Mouse (Mus musculus) kidney, postnatal 25 days (tissue): Measurements from ENCODE around the gene Vps37b.

Experiments
- DNase-seq, 2 experiments: peaks; one replicate each; pipeline ENCODE4 v3.0.0; 2021; ENCODE audit warnings: mixed read lengths in 2 of 2

Vps37b gene

DNA sequence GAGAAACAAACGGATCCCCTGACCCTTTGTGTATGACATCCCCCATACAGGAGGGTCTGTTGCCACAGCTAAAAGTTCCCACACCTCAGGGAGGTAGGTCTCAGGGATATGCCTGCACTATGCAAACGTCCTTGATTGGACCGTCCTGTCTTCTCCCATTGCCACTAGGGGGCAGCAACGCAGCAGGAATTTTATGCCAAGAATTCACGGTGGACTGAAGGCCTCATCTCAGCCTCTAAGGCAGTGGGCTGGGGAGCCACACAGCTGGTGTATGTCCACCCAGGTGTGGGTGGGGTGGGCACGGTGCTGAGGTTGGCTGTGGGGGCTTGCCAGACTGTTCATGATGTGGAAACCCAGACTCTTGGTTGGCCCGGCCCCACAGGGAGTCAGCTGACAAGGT, 31.2 kb downstream of the Vps37b start:
- peak; percentile 86 to 96 for DNase-seq

- no peak for DNase-seq
Measured at GRCm38 (mm10) chr5:123998370-123998769, 33.7 kb downstream of the Vps37b start.

DNA sequence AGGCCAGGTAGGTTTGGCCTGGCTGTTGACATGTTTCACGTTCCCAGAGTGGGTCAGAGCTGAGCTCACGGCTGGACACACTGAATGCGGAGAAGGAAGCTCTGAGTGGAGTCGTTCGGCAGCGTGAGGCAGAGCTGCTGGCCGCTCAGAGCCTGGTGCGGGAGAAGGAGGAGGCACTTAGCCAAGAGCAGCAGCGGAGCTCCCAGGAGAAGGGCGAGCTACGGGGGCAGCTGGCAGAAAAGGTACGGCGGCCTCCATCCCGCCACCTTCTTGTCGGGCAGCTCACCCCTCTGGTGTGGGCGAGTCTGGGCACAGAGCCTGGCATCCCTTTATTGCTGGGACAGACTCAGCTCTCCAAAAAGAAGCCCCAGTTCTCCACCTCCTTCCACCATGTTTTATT, 34.3 kb downstream of the Vps37b start:
- no peak for DNase-seq

- DNase-seq: no peak
Measured at GRCm38 (mm10) chr5:123997211-123997751, 34.8 kb downstream of the Vps37b start.

GRCm38 (mm10) chr5:123996695-123997094, 35.4 kb downstream of the Vps37b start:
- DNase-seq: no peak

- DNase-seq: peak; percentile 45 to 62
Measured at GRCm38 (mm10) chr5:123996194-123996593, 35.9 kb downstream of the Vps37b start.

DNA sequence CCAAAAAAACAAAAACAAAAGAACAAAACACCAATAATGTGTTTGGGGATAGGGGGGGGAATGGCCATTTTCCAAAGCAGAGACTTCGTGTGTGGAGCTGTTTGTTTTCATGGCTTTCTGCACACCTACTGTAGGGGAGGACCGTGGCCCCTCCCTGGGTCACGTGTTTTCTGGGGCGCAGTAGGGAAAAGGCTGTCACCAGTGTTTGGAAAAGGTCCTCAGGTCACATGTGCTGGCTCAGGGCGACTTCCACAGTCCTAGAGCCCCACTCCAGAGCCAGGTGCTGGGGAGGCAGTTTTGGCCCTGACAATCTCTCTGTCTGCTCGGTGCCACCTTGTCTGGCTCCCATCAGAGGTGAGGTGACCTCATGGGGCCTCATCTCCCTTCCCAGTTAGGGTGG, 36.7 kb downstream of the Vps37b start:
- no peak for DNase-seq

- peak in 1 of 2 experiments; percentile 35 for DNase-seq
Measured at GRCm38 (mm10) chr5:123994468-123994867, 37.6 kb downstream of the Vps37b start.

- peak in 1 of 2 experiments; percentile 29 for DNase-seq
Measured at GRCm38 (mm10) chr5:123993263-123994036, 38.6 kb downstream of the Vps37b start.

- peak; percentile 87 to 96 for DNase-seq
Measured at GRCm38 (mm10) chr5:123992794-123993193, 39.3 kb downstream of the Vps37b start.

DNA sequence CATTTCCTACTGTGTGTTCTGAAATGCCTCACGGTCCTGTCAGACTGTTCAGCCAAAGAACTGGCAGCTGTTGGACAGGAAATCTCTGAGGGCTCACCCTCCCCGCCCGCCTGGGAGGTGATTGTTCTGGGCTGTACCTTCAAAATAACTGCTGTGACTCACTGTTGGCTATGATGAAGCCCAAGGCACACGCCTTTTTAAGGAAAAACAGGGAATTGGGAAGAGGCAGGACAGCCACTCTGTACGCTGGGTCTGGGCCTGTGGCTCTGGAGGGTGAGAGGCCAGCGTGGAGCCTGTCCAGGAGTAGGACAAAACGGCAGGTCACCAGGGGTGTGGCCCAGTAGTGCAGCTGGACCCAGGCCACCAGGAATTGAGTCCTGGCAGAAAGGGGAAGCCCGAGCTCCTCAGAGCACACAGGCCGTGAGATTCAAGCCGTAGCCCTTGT, 39.9 kb downstream of the Vps37b start:
- peak; percentile 60 to 84 for DNase-seq

- DNase-seq: no peak
Measured at GRCm38 (mm10) chr5:123991321-123991720, 40.7 kb downstream of the Vps37b start.

- DNase-seq: no peak
Measured at GRCm38 (mm10) chr5:123989941-123990885, 41.9 kb downstream of the Vps37b start.

GRCm38 (mm10) chr5:123987511-123987910, 44.6 kb downstream of the Vps37b start:
- no peak for DNase-seq

GRCm38 (mm10) chr5:123986925-123987324, 45.1 kb downstream of the Vps37b start:
- DNase-seq: no peak

GRCm38 (mm10) chr5:123985434-123985833, 46.6 kb downstream of the Vps37b start:
- DNase-seq: no peak

DNA sequence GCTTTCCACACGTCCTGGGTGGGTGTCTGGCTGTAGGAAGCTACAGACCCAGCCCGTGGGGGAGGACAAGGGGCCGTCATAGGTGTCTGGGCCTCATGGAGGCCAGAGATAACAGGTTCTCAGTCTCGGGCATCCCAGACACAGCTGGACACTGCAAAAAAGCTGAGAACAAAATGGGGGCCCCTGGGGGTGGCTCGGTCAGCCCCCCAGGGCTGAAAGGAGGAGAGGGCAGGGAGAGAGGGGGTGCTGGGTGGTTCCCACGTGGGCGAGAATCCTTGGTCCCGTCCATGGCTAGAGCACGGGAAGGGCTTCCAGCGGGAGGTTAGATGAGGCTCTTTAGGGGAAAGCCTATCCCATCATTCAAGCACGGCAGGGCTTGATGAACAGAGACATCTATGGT, 49.2 kb downstream of the Vps37b start:
- DNase-seq: no peak

GRCm38 (mm10) chr5:123981250-123981554, 50.9 kb downstream of the Vps37b start:
- no peak for DNase-seq

GRCm38 (mm10) chr5:123980521-123981249, 51.4 kb downstream of the Vps37b start:
- DNase-seq: no peak

GRCm38 (mm10) chr5:123979980-123980369, 52.1 kb downstream of the Vps37b start:
- DNase-seq: no peak

- DNase-seq: peak in 1 of 2 experiments; percentile 55
Measured at GRCm38 (mm10) chr5:123979221-123979979, 52.7 kb downstream of the Vps37b start.

DNA sequence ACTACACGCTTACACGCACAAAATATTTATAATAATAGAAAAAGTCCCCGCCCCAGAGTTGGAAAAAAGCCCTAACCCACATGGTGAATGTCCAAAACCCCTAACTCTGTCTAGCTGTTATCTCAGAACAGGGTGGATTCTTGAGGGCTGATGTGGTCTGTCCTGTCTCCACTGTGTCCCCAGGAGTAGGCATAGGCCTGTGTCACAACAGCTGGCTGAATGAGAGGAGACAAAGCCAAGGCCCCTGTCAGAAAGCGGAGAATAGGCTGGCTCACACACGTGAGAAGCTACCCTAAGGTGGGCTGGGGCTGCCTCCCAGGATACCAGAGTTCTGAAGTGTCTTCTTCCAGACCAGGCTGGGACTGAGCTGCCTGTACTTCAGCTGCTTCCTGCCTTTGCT, 53.9 kb downstream of the Vps37b start:
- DNase-seq: no peak
